Mouse (Mus musculus) liver, embryonic 16.5 days (tissue): ENCODE data around the gene Ltbp4. TPM values are rescaled to one million over a fixed set of nuclear protein-coding genes. Genes with fewer than 3 reads are reported as not detected.

Experiments used
- ATAC-seq: fragments of 200-750 bp; cut with Nextera tagmentation; 2 replicates; pipeline ENCODE4 v1.8.0; 2017; ENCODE audit warnings: low read depth, mild to moderate bottlenecking, moderate number of reproducible peaks, moderate library complexity
- H3K27ac ChIP-seq: fragments of 300-500 bp; sonication (generic); 2 replicates; pipeline ENCODE4 v1.5.1; 2014; ENCODE audit warnings: mild to moderate bottlenecking, low read length
- H3K27me3 ChIP-seq: fragments of 300-500 bp; sonication (generic); 2 replicates; pipeline ENCODE4 v1.6.1; 2014; ENCODE audit warnings: low read depth, low read length, mixed read lengths; ENCODE audit not compliant: control insufficient read depth, insufficient read depth
- H3K36me3 ChIP-seq: fragments of 300-500 bp; sonication (generic); 2 replicates; pipeline ENCODE4 v1.6.1; 2014; ENCODE audit warnings: mild to moderate bottlenecking; ENCODE audit not compliant: control insufficient read depth, insufficient read depth
- H3K4me1 ChIP-seq: fragments of 300-500 bp; sonication (generic); 2 replicates; pipeline ENCODE4 v1.6.1; 2014; ENCODE audit warnings: low read depth, low read length, mixed read lengths; ENCODE audit not compliant: control insufficient read depth
- H3K4me2 ChIP-seq: fragments of 300-500 bp; sonication (generic); 2 replicates; pipeline ENCODE4 v1.6.1; 2014; ENCODE audit warnings: low read depth, low read length, mixed read lengths
- H3K4me3 ChIP-seq: fragments of 300-500 bp; sonication (generic); 2 replicates; pipeline ENCODE4 v1.5.1; 2014; ENCODE audit warnings: low read depth, mild to moderate bottlenecking, low read length
- H3K9ac ChIP-seq: fragments of 300-500 bp; sonication (generic); 2 replicates; pipeline ENCODE4 v1.6.1; 2014; ENCODE audit warnings: low read depth, low read length
- H3K9me3 ChIP-seq: fragments of 300-500 bp; sonication (generic); replicated peaks from 2 replicates; pipeline ENCODE4 v1.6.1; 2016; ENCODE audit warnings: low read length; ENCODE audit not compliant: control insufficient read depth
- WGBS: fragments of 180-500 bp; shearing (Covaris S2); extraction: QIAGEN DNeasy Blood & Tissue Kit; methylation state at CpG from one replicate; pipeline ENCODE4 v1.1.7; 2014; ENCODE audit not compliant: insufficient replicate concordance; 5-methylcytosine and 5-hydroxymethylcytosine counted together
- polyA plus RNA-seq: library from polyadenylated mRNA; unstranded; fragments of >200 nt; fragmentation: Nextera tagmentation; extraction: Ambion mirVana; gene quantifications from 2 replicates; pipeline ENCODE4 v1.2.1, GENCODE M21; 2015

The Ltbp4 gene
- polyA plus RNA-seq, 1 experiment from 2014 or later, result 7.6 TPM

DNA sequence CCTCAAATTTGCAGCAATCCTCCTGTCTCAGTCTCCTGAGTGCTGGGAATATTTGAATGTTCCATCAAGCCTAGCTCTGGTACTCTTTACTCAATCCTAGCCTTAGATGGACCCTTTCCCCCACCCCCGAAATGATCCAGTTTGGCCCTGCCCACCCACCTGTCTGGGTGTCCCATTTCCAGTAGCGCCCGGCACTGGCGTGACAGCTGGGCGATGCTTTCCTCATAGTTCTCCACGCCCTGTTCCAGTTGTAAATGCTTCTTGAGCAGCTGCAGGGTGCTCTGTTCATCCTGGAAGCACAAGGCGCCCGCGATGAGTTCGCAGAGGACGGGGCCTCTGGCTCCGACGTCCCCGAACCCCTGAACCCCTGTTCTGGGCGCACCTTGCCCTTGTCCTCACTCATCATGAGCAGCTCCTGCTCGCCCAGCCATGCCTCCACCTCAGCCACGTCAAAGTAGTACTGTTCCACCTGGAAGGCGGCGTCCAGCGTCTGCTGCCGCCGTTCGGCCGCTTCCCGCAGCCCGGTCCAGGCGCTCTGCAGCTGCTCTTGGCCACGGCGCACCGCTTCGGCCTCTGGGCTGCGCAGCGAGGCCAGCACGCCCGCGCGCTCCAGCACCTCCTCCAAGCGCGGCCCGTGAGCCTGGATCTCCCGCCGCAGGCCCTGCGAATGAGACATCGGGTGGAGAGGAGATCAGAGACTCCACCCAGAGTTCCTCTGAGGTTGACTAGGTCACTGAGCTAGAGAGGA, 34.4 kb upstream of the Ltbp4 start:
- Histone ChIP-seq H3K4me2 (no peak overlapping the region), H3K9ac (no peak overlapping the region), H3K9me3 (peaks cover 3% of the 10 kb centered on the region; the same call in 1 of the 2 replicates), H3K27ac (no peak overlapping the region), H3K4me3 (no peak overlapping the region), H3K36me3 (no peaks in the 10 kb centered on the region), H3K27me3 (peaks cover 87% of the 10 kb centered on the region), H3K4me1 (peaks cover 2% of the 10 kb centered on the region; the same call in 1 of the 2 replicates)
- ATAC-seq, result no peak
- WGBS, result 6% methylated on average over 44 of the region's 44 CpGs

DNA sequence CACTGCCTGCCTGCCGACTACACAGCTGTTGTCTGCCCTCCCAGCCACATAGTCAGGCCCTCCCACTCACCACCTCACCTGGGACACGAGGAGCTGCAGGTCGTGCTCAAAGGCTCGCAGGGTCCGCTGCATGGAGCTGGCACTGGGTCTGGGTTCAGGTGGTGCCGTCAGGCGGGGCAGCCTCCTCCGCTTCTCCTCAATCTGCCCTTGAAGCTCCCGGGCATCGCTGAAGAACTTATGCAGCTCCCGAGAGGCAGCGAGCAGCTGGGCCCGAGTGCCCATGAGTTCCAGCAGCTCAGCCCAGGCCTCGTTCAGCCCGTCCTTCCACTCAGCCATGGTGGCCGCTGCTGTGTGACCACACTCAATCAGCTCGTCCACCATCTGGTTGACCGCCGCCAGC, 31.6 kb upstream of the Ltbp4 start:
- Histone ChIP-seq H3K4me2 (no peak overlapping the region), H3K4me1 (peaks cover 2% of the 10 kb centered on the region; the same call in 1 of the 2 replicates), H3K27me3 (peaks cover 95% of the 10 kb centered on the region), H3K9me3 (peaks cover 3% of the 10 kb centered on the region; the same call in 1 of the 2 replicates), H3K27ac (no peak overlapping the region), H3K36me3 (no peaks in the 10 kb centered on the region), H3K4me3 (no peak overlapping the region), H3K9ac (no peak overlapping the region)
- no peak for ATAC-seq
- WGBS, result 71% methylated on average over 19 of the region's 19 CpGs

DNA sequence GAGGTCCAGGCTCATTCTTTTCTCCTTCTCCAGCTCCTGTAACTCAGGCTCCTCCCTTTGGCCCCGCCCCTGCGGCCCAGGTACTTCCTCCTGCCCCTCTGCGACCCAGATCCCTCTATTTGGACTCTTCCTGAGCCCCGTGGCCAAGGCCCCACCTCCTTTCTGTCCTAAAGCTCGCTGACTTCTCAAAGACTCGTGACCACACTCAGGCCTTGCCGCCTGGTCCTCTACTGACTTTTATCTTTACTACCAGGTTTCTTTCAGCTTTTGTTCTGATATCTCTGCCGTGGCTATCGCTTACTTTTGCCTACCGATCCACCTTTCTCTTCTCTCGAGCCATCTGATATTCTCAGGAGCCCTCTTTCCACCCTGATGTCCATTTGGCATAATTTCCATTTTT, 30.5 kb upstream of the Ltbp4 start:
- Histone ChIP-seq H3K9ac (no peak overlapping the region), H3K36me3 (no peaks in the 10 kb centered on the region), H3K4me3 (no peak overlapping the region), H3K4me1 (peaks cover 2% of the 10 kb centered on the region; the same call in 1 of the 2 replicates), H3K27me3 (peaks cover 95% of the 10 kb centered on the region), H3K4me2 (no peak overlapping the region), H3K9me3 (peaks cover 3% of the 10 kb centered on the region; the same call in 1 of the 2 replicates), H3K27ac (no peak overlapping the region)
- 6% methylated on average over 11 of the region's 11 CpGs for WGBS
- ATAC-seq, result no peak

DNA sequence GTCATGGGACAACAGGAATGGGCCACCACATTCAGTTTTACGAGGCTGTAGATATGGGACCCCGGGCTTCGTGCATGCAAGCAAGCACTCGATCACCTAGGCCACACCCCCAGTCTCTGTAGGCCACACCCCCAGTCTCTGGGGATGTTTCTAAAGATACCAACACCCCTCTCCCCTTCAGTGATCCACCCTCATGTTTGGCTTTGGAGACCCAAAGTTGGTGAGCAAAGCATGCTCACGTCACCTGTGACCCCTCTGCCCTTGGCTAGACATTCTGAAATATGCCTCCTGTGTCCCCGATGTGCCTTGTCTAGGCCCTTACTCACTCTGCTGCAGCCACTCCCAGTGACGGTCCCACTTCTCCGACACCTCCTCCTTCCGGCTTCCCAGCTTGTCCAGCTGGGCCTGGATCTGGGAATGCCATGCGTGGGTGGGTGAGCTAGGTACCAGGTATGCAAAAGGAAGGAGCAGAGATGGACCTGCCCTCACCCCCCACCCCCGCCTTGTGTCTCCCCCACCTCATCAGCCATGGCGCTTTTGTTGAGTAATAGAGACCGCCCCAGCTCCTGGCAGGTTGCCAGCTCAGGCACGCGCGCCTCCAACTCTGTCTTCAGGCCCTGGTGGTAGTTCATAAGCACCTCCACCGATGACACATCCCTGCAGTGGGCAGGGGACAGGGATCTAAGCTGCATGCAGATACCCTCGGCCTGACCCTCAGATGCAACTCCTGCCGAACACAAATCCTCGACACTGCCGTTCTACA, 28.8 kb upstream of the Ltbp4 start:
- H3K4me2 ChIP-seq, result no peak overlapping the region
- 37% methylated on average over 21 of the region's 21 CpGs for WGBS
- H3K4me3 ChIP-seq, result no peak overlapping the region
- peaks cover 3% of the 10 kb centered on the region; the same call in 1 of the 2 replicates for H3K9me3 ChIP-seq
- peaks cover 8% of the 10 kb centered on the region for H3K4me1 ChIP-seq
- peaks cover 89% of the 10 kb centered on the region for H3K27me3 ChIP-seq
- no peak for ATAC-seq
- H3K36me3 ChIP-seq, result no peaks in the 10 kb centered on the region
- H3K9ac ChIP-seq, result no peak overlapping the region
- H3K27ac ChIP-seq, result no peak overlapping the region

DNA sequence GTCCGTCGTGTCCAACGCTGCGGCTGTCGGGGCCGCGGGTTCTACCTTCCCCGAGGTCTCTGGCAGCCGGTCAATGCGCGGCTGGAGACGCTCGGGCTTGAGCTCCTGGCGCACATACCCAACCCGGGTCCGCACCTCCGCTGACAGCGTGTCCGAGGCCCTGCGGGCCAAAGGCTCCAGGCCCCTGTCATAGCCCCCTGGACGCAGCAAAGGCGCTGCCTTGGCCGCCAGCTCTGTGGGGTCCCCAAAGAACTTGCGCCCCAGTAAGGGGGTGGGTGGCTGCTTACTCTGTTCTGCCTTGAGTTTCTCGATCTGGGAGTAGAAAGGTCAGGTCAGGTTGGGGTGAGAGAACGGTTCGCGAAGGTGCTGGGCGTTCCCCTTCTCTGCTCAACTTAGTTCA, 26.9 kb upstream of the Ltbp4 start:
- no peak for ATAC-seq
- H3K27me3 ChIP-seq, result peaks cover 73% of the 10 kb centered on the region
- no peak overlapping the region for H3K27ac ChIP-seq
- H3K4me3 ChIP-seq, result no peak overlapping the region
- H3K4me2 ChIP-seq, result no peak overlapping the region
- H3K36me3 ChIP-seq, result no peaks in the 10 kb centered on the region
- 7% methylated on average over 29 of the region's 29 CpGs for WGBS
- H3K9me3 ChIP-seq, result no peaks in the 10 kb centered on the region
- H3K9ac ChIP-seq, result no peak overlapping the region
- peaks cover 10% of the 10 kb centered on the region for H3K4me1 ChIP-seq

DNA sequence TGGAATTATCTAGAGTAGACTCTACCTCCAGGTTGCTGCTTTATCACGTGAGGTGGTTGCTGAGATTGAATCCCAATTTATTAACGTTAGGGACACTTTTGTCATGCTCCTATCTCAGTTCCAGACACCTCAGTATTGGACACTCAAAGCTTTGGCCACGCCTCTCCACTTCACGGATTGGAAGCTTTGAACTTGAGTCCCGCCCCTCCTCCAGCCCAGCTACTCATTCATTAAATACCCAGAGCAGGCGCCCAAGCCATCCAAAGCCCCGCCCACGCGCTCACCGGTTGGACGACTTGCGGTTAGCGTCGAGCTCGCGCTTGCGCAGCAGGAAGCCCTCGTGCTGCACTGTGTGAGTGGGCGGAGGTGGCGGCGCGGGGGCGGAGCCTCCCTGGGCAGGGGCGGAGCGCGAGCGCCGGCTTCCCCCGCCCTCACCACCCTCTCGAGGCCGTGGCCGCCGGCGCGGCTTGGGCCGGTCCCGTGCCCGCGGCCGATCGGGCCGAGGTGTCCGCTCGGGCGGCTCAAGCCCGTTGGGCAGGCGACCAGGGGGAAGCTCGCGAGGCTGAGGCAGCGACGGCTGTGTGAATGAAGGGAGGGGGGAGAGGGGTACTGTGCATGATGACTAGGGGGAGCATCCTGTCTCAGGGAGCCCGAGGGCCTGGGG, 23.9 kb upstream of the Ltbp4 start:
- peaks cover 59% of the 10 kb centered on the region for H3K27me3 ChIP-seq
- under 1% methylated on average over 52 of the region's 52 CpGs for WGBS

DNA sequence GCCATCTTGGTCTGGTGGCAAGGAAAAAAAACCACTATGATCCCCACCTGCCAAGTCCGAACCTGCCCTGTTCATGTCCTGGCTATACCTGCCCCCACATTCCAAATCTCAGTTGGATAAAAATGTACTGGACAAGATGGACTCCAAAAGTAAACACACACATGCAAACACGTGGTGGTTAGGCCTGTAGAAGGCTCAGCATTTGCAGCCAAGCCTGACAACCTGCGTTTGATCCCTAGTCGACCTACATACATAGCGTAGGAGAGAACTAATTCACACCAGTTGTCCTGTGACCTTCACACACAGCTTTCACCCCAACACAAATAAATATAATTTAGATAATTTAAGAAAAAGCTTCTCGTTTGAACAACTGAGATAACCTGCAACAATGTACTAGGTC, 23.3 kb upstream of the Ltbp4 start:
- Histone ChIP-seq H3K9me3 (no peaks in the 10 kb centered on the region), H3K9ac (no peak overlapping the region), H3K36me3 (no peaks in the 10 kb centered on the region), H3K27me3 (peaks cover 53% of the 10 kb centered on the region), H3K4me1 (peaks cover 19% of the 10 kb centered on the region), H3K27ac (no peak overlapping the region), H3K4me3 (no peak overlapping the region), H3K4me2 (no peak overlapping the region)
- ATAC-seq, result no peak
- WGBS, result 52% methylated on average over 6 of the region's 6 CpGs

More for the DNA sequence above, 23.9 kb upstream of the Ltbp4 start:
- Histone ChIP-seq H3K4me3 (peak overlapping the region; percentile 55), H3K9me3 (no peaks in the 10 kb centered on the region), H3K4me2 (peak overlapping the region; percentile 85), H3K4me1 (peaks cover 16% of the 10 kb centered on the region), H3K27ac (no peak overlapping the region), H3K9ac (peak overlapping the region; percentile 61; the same call in 1 of the 2 replicates), H3K36me3 (no peaks in the 10 kb centered on the region)
- peak; percentile 94 for ATAC-seq

DNA sequence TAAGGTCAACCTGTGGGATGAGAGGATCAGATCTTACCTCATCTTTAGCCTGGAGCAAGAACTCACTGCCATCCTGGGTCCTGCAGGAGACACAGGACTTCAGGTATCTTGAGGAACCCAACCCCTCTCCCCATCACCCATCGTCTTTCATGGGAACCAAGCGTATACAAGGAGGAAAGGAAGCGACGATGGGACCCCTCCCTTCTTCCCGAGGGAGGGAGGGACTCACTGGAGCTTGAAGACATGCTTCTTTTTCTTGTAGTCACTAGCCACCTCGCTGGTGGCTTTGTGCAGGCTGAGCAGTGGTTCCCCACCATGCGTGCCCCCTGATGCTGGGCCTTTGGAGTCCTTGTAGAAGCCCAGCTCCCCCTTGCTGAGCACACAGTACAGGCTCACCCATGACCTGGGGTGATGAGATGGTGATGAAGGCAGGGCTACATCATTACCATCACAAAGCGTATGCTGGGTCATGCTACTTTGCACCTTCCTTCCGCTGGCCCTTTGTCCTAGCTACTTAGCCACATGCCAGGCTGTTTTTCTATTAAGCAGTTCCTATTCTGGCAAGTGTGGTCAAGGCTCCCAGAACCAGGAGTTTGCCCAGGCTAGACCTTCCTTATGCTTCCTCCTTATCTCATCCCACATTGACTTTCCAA, 22.3 kb upstream of the Ltbp4 start:
- Histone ChIP-seq H3K27me3 (peaks cover 44% of the 10 kb centered on the region), H3K4me1 (peaks cover 24% of the 10 kb centered on the region), H3K27ac (no peak overlapping the region), H3K9me3 (no peaks in the 10 kb centered on the region), H3K4me3 (no peak overlapping the region), H3K9ac (no peak overlapping the region), H3K4me2 (no peak overlapping the region), H3K36me3 (no peaks in the 10 kb centered on the region)
- 80% methylated on average over 9 of the region's 9 CpGs for WGBS
- ATAC-seq, result no peak
